Mouse (Mus musculus) ES-Bruce4 (cell line): Measurements from ENCODE around the gene Zbtb20.

Experiments used
- CTCF ChIP-seq: IDR thresholded peaks from one replicate; pipeline ENCODE4 v1.8.1; 2011; ENCODE audit warnings: low read depth, low read length
- POLR2A ChIP-seq: IDR thresholded peaks from one replicate; pipeline ENCODE4 v1.8.1; 2011; ENCODE audit warnings: low read length; ENCODE audit not compliant: insufficient read depth

DNA sequence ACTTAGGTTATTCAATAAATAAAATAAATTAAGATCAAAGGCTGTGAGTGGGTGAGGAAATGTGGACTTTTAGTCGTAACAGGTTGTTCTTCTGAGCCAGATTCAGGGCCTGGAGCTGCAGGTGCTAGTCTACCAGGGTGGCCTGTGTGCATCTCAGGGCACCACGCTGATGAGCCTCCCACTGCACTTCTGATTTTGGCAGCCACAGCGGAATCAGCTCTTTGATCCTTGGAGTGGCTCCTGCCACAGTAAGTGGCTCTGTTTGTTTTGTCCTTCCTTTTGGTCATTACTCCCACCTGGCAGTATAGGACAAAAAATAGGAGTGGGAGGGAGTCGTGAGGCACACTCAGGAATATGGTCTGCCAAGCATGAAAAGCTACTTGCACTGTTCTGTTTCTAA, 354.6 kb downstream of the Zbtb20 start:
- TF ChIP-seq CTCF, result no peak
- no peak for TF ChIP-seq POLR2A
